Mouse (Mus musculus): ENCODE measurements at regions not wholly inside any gene's neighbourhood (a gene's known extent, or its start where the extent isn't known, plus 50 kb on each side); places are given as distances from the start of the nearest gene placed in this dataset.

DNA sequence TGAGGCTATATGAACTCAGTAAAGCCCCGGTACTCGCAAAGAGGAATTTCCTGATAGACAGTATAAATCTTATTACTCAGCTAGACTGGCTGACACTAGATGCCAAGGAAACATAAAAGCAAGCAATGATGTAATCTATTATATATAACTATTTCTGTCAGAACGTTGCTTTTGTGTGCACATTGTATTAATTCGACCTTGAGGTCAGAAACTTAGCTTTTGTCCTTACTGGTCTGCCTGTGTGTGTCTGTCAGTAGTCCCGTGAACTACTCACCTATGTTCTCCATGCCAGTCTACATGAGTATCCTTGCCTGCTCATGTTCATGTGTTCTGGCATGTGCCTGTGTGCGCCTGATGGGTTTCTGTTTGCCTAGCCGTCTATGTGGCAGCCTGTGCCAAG lies 70.5 kb downstream of the Tmx1 start:
- no peak for DNase-seq

DNA sequence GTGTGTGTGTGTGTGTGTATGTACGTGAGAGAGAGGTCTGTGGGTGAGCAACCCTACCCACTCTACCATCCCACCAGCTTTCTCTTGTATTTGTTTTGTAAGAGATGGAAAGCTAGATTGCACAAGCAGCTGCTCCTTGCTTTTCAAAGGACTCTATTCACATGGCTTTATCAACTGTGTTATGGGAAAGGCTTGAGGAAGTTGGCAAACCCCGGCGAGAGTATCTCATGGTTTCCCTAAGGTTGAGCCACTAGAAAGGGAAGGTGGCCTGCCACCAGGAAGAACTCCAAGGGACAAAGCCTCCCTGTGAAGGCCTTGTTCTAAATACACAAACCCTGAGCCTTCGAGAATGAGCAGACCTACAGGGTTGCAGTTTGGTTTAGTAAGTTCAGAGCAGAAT lies 71.8 kb downstream of the Tmx1 start:
- DNase-seq, result no peak

DNA sequence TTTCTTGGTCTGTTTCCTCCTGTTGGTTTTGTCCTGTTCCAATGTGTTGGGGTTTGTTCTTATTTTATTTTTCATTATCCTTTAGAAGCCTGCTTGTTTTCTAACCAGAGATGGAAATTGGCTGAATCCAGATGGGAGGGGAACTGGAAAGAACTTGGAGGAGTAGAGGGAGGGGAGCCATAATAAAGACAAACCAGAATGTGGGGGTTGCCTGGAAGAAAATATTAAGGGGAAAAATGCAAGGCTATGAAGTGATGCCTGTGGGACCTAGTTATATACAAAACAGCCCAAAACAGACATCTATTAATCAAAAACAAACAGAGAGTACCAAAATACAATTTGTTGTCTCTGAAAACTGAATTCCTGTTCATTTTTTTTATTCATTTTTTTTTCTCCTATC lies 78.8 kb downstream of the Tmx1 start:
- no peak for DNase-seq

DNA sequence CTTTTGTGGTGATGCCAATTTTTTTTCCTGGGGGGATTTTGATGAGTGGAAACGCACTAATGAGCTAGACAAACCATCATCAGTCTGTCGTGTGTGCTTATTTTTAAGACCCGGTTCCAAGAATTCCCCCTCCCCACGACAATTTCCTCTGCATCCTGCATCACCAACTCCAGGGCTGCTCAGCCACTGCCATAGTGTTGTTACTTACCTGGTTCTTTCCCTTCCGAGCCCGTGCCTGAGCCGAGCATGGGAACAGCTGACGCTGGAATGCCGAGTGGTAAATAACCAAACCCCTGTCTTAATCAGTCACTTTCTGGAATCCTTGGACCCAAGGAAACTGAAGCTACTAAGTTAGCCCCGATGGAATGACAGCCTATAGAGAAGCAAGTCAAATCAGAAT lies 79.3 kb downstream of the Tmx1 start:
- DNase-seq, result no peak

DNA sequence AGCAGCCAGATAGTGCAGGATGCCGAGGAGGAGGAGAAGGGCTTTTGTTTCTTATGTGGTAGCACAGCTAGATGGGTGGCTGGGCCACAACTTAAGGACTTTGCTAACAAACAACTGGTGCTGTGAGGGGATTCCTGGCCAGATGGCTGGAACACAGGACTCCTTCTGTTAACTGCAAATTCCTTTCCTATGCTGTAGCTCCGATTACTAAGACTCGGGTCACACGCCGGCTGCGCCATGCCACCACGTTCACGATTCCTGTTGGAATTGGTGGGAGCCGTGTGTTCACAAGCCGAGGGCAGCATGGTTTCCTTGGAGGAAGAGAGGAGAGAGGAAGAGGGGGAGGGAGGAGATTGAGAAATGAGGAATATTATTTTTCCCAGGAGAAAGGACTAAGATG lies 79.9 kb downstream of the Tmx1 start:
- DNase-seq, result no peak

DNA sequence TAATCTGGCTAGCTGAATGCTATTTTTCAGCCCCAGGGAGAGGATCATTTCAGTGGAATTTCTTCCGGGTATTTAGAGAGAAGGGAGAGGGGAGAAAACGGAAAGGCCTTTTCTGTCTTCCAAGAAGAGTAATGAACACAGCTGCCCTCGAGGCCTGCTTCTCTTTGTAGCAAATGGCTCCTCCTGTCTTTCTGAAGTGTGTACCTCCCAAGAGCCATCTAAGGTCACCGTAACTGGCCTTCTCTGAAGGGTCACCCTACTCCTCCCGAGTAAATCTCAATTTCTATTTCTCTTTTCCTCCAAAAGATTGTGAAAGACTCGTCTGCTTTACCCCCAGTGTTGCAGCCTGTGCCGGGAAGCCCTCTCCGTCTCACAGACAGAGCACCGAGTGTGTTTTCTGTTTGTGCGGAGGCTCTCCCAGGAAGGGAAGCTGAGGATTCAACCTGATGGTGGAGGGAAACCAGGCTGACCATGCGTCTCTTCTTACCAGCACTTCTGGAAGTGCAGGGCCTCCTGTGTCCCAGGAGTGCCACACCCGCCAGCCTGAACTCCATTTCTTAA lies 80.6 kb downstream of the Tmx1 start:
- DNase-seq, result no peak

DNA sequence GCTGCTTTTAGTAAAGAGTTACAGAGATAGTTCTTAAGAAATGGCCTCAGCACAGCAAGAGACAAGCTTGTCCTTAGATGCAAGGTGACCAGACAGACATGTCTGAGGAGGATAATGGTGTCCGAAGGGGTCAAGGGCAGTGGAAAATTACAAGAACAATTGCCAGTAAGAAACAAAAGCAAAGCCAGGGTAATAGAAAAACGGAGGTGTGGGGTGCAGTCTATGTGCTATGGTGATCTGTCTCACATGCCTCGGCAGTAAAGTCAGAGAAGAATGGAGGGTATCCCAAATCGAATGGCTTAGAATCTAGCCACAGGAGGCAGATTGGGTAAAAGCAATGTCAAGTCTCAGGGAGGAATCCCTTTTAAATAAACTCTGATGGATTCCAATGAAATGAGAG lies 86.2 kb downstream of the Tmx1 start:
- no peak for DNase-seq

DNA sequence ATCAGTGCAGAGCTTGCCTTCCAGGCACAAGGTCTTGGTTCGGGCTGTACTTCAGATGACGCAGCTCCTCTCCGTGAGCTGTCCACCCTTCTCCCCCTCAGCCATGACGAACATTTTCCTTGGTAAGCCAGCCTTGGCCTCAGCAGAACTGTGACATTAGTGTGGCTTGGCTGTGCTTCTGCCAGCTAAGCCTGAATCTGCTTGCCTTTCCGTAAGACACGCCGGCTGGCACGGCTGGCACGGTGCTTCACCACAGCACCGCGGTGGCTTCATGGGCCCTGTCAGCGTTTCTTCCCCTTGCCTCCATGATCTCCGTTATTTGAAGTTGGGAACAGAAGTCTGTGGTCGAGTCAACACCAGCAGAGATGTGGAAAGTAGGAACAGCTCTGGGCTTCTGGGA lies 87.0 kb downstream of the Tmx1 start:
- DNase-seq, result no peak

DNA sequence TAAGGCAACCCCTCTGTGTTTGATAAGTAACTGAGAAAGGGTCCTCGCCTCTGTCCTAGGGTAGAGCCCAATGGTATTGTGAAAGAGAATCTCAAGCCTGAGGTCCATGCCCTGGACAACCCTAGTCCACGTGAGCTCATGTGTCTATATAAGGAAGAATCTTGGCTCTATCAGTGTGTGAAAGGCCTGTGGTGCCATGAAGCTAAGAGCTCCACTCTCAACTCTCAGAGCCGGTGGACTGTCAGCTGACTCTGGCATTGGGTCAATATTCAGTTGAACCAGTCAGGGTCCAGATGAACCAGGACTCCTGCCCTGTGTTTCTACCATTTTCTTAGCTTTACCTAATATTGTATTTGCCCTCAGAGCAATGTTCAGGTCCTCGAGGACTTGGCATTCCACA lies 88.5 kb downstream of the Tmx1 start:
- DNase-seq, result no peak

DNA sequence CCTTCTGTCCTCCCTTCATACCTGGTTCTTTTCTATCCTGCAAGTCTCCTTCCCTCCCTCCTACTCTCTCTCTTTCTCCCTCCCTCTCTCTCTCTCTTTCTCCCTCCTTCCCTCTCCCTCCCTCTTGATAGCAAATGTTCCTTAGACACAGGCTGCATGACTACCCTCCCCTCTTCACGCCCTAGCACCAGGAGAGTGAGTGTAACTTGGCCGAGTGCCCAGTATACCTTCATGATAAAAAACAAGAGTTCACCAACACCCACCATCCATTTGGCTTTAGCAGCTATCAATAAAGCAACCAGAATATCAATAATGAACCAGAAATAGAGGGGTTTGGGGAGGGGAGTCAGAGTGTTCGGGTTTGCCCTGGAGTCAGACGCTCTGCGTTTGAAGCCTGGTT lies 90.4 kb downstream of the Tmx1 start:
- no peak for DNase-seq

DNA sequence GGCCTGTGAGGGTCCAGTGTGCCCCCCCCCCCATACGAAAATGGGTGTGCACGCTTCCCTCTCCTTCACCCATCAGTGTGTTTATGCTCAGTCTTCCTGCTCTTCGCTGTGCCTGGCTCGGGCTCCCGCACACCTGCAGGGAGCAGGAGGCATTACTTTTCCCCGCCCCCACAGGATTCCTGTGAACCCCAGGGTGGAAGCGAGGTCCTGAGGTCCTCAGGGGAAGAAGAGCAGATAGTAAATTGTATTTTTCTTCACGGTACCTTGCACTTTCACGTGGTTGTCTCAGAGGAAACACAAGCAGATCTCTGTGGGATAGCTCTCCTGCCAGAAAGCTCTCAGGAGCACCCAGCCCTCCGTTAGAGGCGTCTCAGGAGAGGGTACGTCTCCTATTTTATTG lies 91.4 kb downstream of the Tmx1 start:
- DNase-seq, result no peak

DNA sequence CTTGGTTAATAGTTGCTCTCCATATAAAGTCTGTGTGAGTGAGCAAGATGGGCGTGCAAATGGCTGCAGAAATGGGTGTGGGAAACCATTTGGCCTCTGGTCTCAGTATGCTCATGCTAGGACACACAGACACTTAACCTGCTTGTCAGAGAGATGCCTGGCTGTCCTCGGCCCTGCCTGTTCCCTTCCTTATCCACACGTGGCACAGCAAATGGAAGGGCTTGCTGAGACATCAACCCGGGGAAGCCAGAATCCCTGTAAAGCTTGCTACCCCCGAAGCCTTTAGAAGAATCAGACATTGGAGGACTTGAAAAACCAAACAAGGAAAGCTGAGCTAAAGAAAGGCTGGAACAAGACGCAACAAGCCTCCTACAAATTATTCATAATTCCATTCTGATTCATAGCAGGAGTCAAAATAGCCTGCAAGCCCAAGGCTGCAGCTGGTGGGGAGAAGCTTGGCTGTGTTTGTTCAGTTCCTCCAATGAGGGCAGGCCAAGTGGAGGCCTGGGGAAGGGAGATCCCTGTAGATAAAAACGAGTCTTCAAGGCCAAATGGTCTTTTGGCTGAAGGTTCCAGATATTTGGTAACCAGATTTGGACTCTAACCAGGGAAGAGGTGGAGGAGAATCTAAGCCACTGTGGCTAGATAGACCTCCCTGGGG lies 92.1 kb downstream of the Tmx1 start:
- DNase-seq, result no peak

DNA sequence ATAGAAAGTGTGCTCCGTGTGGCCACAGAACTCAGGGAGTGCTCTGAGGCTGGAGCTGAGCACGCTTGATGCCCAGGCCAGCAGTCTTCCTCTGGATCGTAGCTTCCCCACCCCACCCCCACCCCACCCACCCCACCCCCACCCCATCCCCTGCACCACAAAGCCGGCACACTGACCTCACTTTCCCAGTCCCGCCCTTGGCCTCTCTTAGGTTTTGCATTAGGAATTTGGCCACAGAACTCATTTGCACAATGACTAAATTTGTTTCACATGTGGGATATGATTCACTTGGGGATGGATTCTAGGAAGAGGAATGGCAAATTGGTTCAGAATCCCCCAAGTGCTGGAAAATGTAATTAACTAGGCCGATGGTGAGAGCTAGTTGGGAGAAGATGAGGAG lies 94.3 kb downstream of the Tmx1 start:
- no peak for DNase-seq

DNA sequence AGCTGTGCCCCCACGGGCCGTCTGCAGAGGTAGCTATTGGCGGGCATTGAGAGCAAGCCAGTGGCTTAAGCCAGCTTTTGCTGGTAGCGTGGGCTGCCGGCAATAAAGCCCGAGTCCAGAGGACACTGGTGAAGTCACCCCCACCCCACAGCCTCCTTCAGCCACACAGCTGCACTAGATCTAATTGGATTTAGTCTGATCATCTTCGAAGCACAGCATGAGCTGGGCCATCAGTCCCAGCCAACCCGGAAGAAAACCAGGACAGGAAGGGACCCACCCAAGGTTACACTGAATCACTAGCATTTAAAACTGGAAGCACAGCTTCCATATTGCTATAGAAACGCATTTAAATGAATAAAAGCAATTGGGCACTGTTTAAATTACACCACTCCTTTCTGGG lies 96.4 kb downstream of the Tmx1 start:
- DNase-seq, result peak; percentile 62

DNA sequence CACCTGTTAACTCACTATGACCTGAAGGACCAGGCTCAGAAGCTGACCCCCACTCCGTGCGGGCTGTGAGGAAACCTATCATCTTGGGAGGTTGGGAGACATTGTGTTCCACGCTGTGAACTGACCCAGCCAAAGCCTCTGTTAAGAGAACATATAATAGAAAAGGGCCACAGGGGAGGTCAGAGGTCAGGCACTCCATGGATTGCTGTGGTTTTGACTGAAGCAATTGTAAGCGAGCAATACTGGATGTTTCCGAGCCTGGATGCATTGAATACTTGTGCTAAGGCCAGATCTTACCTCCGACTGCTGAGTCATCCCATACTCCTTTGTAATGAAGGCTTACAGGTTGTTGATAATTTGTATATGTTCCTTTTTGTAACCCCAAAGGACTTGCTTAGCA lies 101.0 kb downstream of the Tmx1 start:
- DNase-seq, result no peak

DNA sequence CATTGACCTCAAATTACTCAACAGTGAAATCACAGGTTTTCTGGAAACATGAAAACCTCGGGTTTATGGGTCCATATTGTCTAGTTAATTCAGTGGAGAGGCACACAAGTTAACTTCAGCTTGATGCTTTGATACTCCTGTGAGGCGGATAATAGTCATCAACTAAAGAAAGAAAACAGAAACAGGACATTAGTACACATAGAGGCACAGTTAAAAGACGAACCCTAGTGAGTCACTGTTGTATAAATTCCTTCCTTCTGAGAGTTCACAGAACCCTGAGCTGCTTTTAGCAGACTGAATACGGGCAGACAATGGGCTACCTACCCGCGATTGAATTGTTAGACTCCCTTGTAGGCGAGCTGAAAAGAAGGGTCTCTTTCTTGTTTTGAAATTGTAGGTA lies 101.7 kb downstream of the Tmx1 start:
- DNase-seq, result no peak

DNA sequence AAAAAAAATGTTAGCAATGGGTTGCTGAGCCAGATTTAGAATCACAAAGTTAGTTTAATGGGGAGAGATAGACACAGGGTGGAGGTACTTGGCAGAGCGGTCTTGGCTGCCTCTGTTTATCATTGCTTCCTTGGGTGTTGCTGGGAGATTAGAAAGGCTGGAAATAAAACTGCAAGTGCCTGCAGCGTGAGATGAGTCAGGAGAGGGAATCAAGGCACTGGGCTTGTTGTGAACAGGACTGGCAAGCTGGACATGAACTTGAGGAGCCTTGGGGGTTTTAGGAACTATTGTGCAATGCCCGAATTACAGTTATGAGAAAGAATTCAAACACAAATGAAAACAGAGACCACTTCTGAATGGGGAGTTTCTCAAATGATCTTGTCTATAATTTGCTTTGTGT lies 102.8 kb downstream of the Tmx1 start:
- DNase-seq, result no peak

DNA sequence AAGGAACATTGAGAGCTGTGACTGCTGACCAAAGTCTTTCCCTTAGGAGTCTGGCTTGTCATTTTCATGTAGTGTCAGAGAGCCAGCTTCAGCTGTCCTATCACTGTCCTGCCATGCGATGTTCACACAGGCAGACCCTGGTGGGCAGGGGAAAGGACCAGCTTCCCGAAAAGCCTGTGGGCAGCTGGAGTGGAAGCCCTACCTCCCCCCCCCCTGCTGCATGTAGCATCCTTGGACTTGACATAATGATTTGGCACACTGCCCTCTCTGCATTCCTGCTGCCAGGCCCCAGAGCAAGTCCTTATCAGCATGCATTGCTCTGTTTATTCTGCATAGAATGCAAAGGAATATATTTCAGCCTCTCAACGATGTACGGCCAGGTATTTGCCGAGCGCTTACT lies 103.9 kb downstream of the Tmx1 start:
- DNase-seq, result peak; percentile 60

DNA sequence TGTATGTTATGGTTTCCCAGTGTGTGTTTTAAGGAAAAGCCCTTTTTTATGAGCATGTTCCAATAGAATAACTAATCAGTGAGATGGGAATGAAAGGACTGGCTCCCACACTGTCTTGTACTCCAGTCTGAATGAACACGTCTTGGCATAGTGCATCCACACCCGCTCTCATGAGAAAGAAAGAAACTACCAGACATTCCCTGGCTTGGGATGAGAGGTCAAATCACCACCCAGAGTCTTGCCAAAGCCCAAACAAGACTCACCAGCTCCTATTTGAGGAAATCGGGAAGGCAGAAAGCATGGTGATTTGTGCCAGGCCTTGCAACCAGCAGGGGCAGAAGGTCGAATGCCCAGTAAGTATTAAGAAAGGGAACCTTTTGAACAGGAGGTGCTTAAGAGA lies 110.6 kb downstream of the Tmx1 start:
- DNase-seq, result no peak

DNA sequence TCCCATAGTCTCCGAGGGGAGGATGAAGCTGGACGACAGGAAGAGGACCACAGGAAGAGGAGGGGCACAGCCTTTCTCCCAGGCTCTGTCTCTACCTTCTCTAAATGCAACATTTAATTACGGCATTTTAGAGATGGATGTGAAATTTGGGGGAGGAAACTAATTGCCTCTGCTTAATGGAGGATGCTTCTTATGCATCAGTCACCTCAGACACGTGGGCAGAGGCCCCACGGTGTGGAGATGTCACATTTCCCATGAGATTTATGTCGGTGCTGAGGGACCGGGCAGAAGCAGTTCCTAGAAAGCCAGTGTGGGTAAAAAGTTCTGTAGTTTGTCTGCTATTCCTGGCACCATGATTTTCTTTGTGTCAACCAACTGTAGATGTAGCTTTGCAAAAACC lies 122.8 kb downstream of the Tmx1 start:
- no peak for DNase-seq

DNA sequence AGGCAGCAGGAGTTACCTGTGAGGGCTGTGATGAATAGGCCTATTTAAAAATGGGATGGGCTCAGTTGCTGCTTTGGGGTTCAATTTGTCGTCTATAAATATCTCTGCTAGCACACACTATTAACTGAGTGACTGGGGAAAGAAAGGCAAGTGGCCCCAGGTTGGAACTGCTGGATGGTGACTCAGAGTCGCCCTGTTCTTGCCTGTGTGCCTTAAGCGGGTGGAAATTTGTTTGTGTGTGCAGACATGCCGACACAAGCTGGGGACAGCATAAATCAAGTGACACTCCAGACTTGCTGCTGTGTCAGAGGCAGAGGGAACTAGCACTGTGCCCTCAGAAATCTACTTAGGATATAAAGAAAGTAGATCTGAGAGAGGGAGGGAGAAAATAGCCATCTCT lies 124.9 kb downstream of the Tmx1 start:
- DNase-seq, result no peak

DNA sequence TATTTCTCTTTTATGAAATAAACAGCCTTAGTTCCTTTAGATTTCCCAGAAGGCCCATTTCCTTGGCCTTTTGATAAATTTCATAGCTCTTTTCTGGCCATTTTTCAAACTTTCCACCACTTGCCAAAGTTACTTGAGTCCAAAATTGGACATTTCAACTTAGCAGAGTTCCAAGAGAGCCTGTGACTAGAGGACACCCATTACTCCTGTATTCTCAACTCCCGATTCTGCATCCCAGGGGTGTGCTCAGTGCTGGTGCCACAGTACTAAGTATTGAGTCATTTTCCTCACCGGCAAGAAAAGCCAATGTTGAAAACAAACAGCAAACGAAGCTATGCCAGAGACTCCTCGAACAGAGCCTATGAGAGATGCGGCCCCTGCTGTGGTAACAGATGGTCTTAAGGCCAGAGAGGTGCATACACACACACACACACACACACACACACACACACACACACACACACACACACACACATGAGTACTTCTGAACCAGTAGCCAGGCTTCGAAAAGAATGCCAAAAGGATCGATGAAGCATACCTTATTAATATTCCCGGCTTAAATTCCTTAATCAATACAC lies 126.5 kb downstream of the Tmx1 start:
- DNase-seq, result no peak

DNA sequence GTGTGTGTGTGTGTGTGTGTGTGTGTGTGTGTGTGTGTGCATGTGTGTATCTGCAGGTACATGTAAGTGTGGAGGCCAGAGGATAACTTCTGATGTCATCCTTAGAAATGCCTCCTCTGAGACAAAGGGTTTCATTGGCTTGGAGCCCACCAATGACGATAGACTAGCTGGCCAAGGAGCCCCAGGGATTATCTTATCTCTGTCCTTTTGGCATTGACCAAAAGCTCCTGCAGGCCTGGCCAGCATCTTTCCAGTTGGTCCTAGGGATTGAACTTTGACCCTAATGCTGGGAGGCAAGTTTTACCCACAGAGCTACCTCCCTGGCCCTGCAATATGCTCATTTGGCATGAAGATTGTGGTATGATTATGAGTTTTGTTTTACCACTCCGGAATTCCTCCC lies 133.3 kb downstream of the Tmx1 start:
- DNase-seq, result no peak

DNA sequence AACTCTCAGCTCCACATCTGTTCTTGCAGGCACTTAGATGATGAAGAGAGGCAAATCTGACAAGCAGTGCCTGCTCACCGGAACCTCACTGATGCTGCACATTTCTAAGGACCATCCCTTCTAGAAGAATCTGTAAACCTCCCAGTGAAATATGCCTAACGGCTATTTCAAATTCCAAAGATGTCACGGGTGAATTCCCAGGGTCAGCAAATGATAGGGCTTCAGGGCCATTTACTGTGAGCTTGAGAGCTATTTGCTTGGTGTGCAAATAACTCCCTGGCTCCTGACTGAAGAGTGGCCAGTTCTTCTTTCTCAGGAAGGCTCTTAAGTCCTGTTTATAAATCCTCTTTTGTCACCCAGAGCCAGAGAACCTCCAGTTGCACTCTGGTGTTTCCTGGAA lies 135.3 kb downstream of the Tmx1 start:
- peak; percentile 40 for DNase-seq

DNA sequence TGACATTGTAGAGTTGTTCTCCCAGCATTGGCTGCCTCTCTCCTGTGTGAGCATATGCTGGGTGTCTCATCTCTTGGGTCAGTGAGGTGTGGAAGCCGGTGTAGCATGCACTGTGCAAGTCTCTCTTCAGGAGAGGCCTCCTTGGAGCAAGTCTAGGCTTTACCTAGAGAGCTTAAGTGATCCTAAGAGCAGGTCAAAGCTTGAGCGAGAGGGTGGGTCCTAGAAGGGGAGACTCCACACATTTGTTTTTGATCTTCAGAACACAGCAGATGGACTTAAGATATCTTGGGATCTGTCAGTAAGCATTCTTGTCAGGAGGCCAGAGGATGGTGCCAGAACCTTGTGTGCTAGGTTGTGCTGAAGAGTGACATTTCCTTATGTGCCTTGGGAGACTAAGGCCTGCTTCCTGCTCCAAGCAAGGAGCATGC lies 136.4 kb downstream of the Tmx1 start:
- DNase-seq, result no peak
